Mouse (Mus musculus): ENCODE results near the gene Man2c1. TPM values are rescaled to one million over a fixed set of nuclear protein-coding genes. Genes with fewer than 3 reads are reported as not detected.

Gene Man2c1
- 100 to 1,000 TPM; 153 to 212 (median 175) TPM for total RNA-seq (2022)

- DNase-seq (ENCODE audit: low spot score in 2 of 2) = peak; percentile 90 to 94
Measured at GRCm38 (mm10) chr9:57130577-57131433, at the start of gene Man2c1. TSS of gene Man2c1 (plus strand) at chr9:57130690.

GRCm38 (mm10) chr9:57082236-57082635 is 48.3 kb upstream of the Man2c1 start:
- no peak for DNase-seq (ENCODE audit: low spot score in 2 of 2)

GRCm38 (mm10) chr9:57117261-57117755 is 13.2 kb upstream of the Man2c1 start:
- DNase-seq (ENCODE audit: low spot score in 2 of 2) = no peak

GRCm38 (mm10) chr9:57129641-57130040 is 849 bp upstream of the Man2c1 start:
- no peak for DNase-seq (ENCODE audit: low spot score in 2 of 2)

GRCm38 (mm10) chr9:57137246-57137645 is 6.8 kb downstream of the Man2c1 start:
- no peak for DNase-seq (ENCODE audit: low spot score in 2 of 2)

- no peak for DNase-seq (ENCODE audit: low spot score in 2 of 2)
Measured at GRCm38 (mm10) chr9:57137777-57138176, 7.3 kb downstream of the Man2c1 start.

GRCm38 (mm10) chr9:57138507-57138906 is 8.0 kb downstream of the Man2c1 start:
- no peak for DNase-seq (ENCODE audit: low spot score in 2 of 2)

- DNase-seq (ENCODE audit: low spot score in 2 of 2) = no peak
Measured at GRCm38 (mm10) chr9:57139110-57139509, 8.6 kb downstream of the Man2c1 start.

- DNase-seq (ENCODE audit: low spot score in 2 of 2) = no peak
Measured at GRCm38 (mm10) chr9:57139571-57139970, 9.1 kb downstream of the Man2c1 start.

GRCm38 (mm10) chr9:57141417-57142353 is 11.2 kb downstream of the Man2c1 start:
- DNase-seq (ENCODE audit: low spot score in 2 of 2) = no peak

- DNase-seq (ENCODE audit: low spot score in 2 of 2) = no peak
Measured at GRCm38 (mm10) chr9:57143212-57143611, 12.7 kb downstream of the Man2c1 start.

- no peak for DNase-seq (ENCODE audit: low spot score in 2 of 2)
Measured at GRCm38 (mm10) chr9:57144830-57145229, 14.3 kb downstream of the Man2c1 start.

GRCm38 (mm10) chr9:57146451-57147066 is 16.1 kb downstream of the Man2c1 start:
- DNase-seq (ENCODE audit: low spot score in 2 of 2) = no peak

GRCm38 (mm10) chr9:57147205-57148143 is 17.0 kb downstream of the Man2c1 start:
- peak in 1 of 2 experiments; percentile 43 for DNase-seq (ENCODE audit: low spot score in 2 of 2)

- DNase-seq (ENCODE audit: low spot score in 2 of 2) = peak; percentile 91 to 93
Measured at GRCm38 (mm10) chr9:57148144-57148878, 17.8 kb downstream of the Man2c1 start, which contains the start of gene Neil1. TSS of gene Neil1 (minus strand) at chr9:57148305.

GRCm38 (mm10) chr9:57149021-57149420 is 18.5 kb downstream of the Man2c1 start:
- no peak for DNase-seq (ENCODE audit: low spot score in 2 of 2)

- no peak for DNase-seq (ENCODE audit: low spot score in 2 of 2)
Measured at GRCm38 (mm10) chr9:57150192-57150591, 19.7 kb downstream of the Man2c1 start.

GRCm38 (mm10) chr9:57152331-57152730 is 21.8 kb downstream of the Man2c1 start:
- DNase-seq (ENCODE audit: low spot score in 2 of 2) = no peak

GRCm38 (mm10) chr9:57156383-57156782 is 25.9 kb downstream of the Man2c1 start:
- no peak for DNase-seq (ENCODE audit: low spot score in 2 of 2)

Data from layer of hippocampus, adult 8-10 months (tissue).